Mouse (Mus musculus) C2C12 (cell line): ENCODE data around the gene Smo.

Experiments
- CTCF ChIP-seq: IDR thresholded peaks from one replicate; pipeline ENCODE4 v1.5.1; 2011; ENCODE audit not compliant: control insufficient read depth, insufficient read depth, insufficient read length
- MAX ChIP-seq: IDR thresholded peaks from one replicate; pipeline ENCODE4 v1.6.1; 2011; ENCODE audit warnings: mild to moderate bottlenecking, control low read depth
- MYOD1 ChIP-seq: IDR thresholded peaks from one replicate; pipeline ENCODE4 v1.6.1; 2011; ENCODE audit warnings: low read depth; ENCODE audit not compliant: control insufficient read depth, insufficient read length
- MYOG ChIP-seq: IDR thresholded peaks from one replicate; pipeline ENCODE4 v1.6.1; 2011; ENCODE audit not compliant: control insufficient read depth, insufficient read length; ENCODE audit errors: extremely low read depth
- USF1 ChIP-seq: IDR thresholded peaks from one replicate; pipeline ENCODE4 v1.6.1; 2011; ENCODE audit warnings: low read depth, mild to moderate bottlenecking, control low read depth, moderate library complexity

DNA sequence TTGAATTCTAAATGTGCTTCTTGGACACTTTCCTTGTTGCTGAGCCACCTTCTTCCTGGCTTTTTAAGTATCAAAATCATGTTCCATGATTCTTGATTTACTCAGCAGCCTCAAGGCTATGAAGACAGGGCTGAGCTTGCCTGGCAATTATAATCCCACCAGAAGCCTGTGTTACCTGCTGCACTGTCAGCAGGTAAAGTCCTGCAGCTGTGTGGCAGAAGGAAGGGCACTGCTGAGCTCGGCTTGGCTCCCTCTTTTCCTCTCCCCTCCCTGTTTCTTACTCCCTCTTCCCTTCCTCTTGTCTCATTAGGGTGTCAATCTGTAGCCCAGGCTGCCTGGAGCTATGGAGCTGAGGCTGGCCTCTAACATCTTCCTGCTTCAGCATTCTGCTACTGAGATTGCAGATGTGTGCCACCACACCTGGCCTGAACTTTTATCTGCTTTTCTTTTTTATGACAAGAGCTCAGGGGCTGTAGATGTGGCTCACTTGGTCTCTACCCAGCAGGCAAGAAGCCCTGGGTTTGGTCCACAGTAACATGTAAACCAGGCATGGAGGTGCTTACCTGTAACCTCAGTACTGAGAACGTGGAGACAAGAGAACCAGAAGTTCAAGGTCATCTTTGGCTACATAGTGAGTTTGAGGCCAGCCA, 35.5 kb downstream of the Smo start:
- TF ChIP-seq MYOD1: no peak
- TF ChIP-seq USF1: no peak
- TF ChIP-seq CTCF: no peak
- no peak for TF ChIP-seq MAX
- TF ChIP-seq MYOG: no peak
